Mouse (Mus musculus): ENCODE results near the gene Ap1g1.

DNA sequence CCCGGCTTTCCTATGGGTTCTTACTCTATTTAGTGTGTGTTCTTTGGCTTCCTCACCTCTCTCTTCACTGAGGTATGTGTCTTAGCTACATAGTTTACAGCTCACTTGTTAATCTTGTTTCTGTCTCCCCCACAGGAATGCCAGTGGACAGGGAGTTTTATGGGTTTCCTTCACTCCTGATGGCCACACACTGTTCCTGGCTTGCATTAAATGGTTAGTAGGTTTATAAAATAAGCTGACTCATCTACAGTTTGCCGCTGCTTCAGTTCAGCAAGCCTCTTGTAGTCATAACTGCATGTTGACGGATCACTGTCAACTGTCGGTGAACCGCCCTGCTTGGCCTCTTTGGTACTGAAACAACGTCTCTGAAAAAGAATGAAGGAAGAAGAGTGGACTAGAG, 14.3 kb upstream of the Ap1g1 start:
- TF ChIP-seq CTCF (IDR thresholded peaks at IDR 0.05; ENCODE audit: low read depth, low read length) (no peak), POLR2A (IDR thresholded peaks at IDR 0.05; ENCODE audit: borderline replicate concordance, low read depth, low read length) (no peak)
